ENCODE assay signal across 27 mouse cellular contexts in genomic region chr4:150842045-150842444, GRCm38 (mm10). TPM values are rescaled to one million over a fixed set of nuclear protein-coding genes. Genes with fewer than 3 reads are reported as not detected.
DNase-seq lines count a peak whose midpoint lies in the region; ATAC-seq and TF ChIP-seq lines count a peak whose summit lies in the region.
"Had no signal": no experiment of that assay in that cellular context is flagged by ENCODE, and none has a peak within 500 bp of the region (broad histone marks: within the 10 kb centered on the region; RNA-seq: fewer than 3 reads in every experiment).

No protein-coding gene starts in this region.

- ATAC-seq in embryonic facial prominence, embryonic 12.5 days (ENCODE audit: insufficient number of reproducible peaks, insufficient read depth, low FRiP score, low TSS enrichment): no peak
- no peak for ATAC-seq in embryonic facial prominence, embryonic 14.5 days (ENCODE audit: low read depth)
- no peak for ATAC-seq in kidney, embryonic 15.5 days (replicated peaks; ENCODE audit: low FRiP score)
- ATAC-seq: CD4-positive, CD25-positive, alpha-beta regulatory T cell, adult 4 months; forebrain, embryonic 14.5 days; forebrain, embryonic 16.5 days had no signal

- H3K4me3 ChIP-seq in embryonic facial prominence, embryonic 12.5 days: no peak overlapping the region
- no peak overlapping the region for H3K4me3 ChIP-seq in embryonic facial prominence, embryonic 10.5 days
- H3K4me3 ChIP-seq in testis, adult 2 months (ENCODE audit: control insufficient read depth, low read depth, low read length): no peak overlapping the region
- H3K4me3 ChIP-seq in embryonic facial prominence, embryonic 14.5 days (ENCODE audit: low read depth, low read length): no peak overlapping the region
- no peak overlapping the region for H3K4me3 ChIP-seq in kidney, embryonic 15.5 days (replicated peaks)
- H3K4me3 ChIP-seq: embryonic facial prominence, embryonic 15.5 days; erythroblast, embryonic 14.5 days; forebrain, embryonic 10.5 days; forebrain, embryonic 12.5 days had no signal

- H3K4me1 ChIP-seq in embryonic facial prominence, embryonic 12.5 days: peaks cover 3% of the 10 kb centered on the region; the same call in 1 of the 2 replicates
- no peaks in the 10 kb centered on the region; the same call in 1 of the 2 replicates for H3K4me1 ChIP-seq in embryonic facial prominence, embryonic 10.5 days
- peaks cover 4% of the 10 kb centered on the region for H3K4me1 ChIP-seq in testis, adult 2 months (ENCODE audit: control insufficient read depth, insufficient read depth, low read length)
- H3K4me1 ChIP-seq in embryonic facial prominence, embryonic 14.5 days (ENCODE audit: control insufficient read depth, insufficient read depth, low read length): peaks cover 5% of the 10 kb centered on the region; the same call in 1 of the 2 replicates
- 0 out of 2 replicates have a peak, but pooled peaks cover 4% of the 10 kb centered on the region for H3K4me1 ChIP-seq in kidney, embryonic 15.5 days

- TF ChIP-seq CTCF in testis, adult 2 months (IDR thresholded peaks at IDR 0.05; ENCODE audit: control insufficient read depth, insufficient read depth, insufficient replicate concordance, low read depth, low read length): no peak

- no peak for DNase-seq in embryonic facial prominence, embryonic 10.5 days (ENCODE audit: low spot score)
- no peak for DNase-seq in testis, postnatal 10 days (ENCODE audit: low spot score)
- DNase-seq in NIH3T3 (ENCODE audit: low read depth): peak; percentile 55
- no peak for DNase-seq in embryonic facial prominence, embryonic 14.5 days (ENCODE audit: low spot score)
- DNase-seq in urinary bladder, postnatal 36 days (ENCODE audit: low spot score in 2 of 2): no peak
- DNase-seq: adrenal gland, postnatal 10 days; adrenal gland, postnatal 25 days; B cell, adult 2 months; cerebellum, adult 11 months; cerebellum, adult 18-20 months; cerebellum, adult 8-10 months; cerebellum, adult 9-11 months; cerebellum, postnatal 14 days; cerebellum, postnatal 36 days; embryo, embryonic 11 days had no signal

- no peak for TF ChIP-seq POLR2A in testis, adult 2 months (IDR thresholded peaks at IDR 0.05; ENCODE audit: control insufficient read depth, low read depth, low read length)

- H3K9ac ChIP-seq in embryonic facial prominence, embryonic 12.5 days: no peak overlapping the region
- H3K9ac ChIP-seq in embryonic facial prominence, embryonic 14.5 days (ENCODE audit: low read depth, low read length): no peak overlapping the region
- no peak overlapping the region for H3K9ac ChIP-seq in kidney, embryonic 15.5 days
- H3K9ac ChIP-seq: embryonic facial prominence, embryonic 15.5 days; forebrain, embryonic 12.5 days had no signal

- no peak overlapping the region for H3K4me2 ChIP-seq in embryonic facial prominence, embryonic 12.5 days (replicated peaks)
- H3K4me2 ChIP-seq in embryonic facial prominence, embryonic 14.5 days (ENCODE audit: low read depth, low read length): no peak overlapping the region
- H3K4me2 ChIP-seq in kidney, embryonic 15.5 days: no peak overlapping the region
- H3K4me2 ChIP-seq: embryonic facial prominence, embryonic 15.5 days; forebrain, embryonic 12.5 days had no signal

- H3K36me3 ChIP-seq in embryonic facial prominence, embryonic 12.5 days: no peaks in the 10 kb centered on the region
- H3K36me3 ChIP-seq in embryonic facial prominence, embryonic 10.5 days (replicated peaks): no peaks in the 10 kb centered on the region
- no peaks in the 10 kb centered on the region for H3K36me3 ChIP-seq in testis, adult 2 months (ENCODE audit: control insufficient read depth, insufficient read depth, low read length)
- no peaks in the 10 kb centered on the region for H3K36me3 ChIP-seq in embryonic facial prominence, embryonic 14.5 days (ENCODE audit: control insufficient read depth, insufficient read depth, low read length)
- H3K36me3 ChIP-seq in kidney, embryonic 15.5 days: no peaks in the 10 kb centered on the region
- H3K36me3 ChIP-seq: embryonic facial prominence, embryonic 15.5 days; forebrain, embryonic 10.5 days; forebrain, embryonic 12.5 days; G1E had no signal

- H3K9me3 ChIP-seq in embryonic facial prominence, embryonic 12.5 days: no peaks in the 10 kb centered on the region
- H3K9me3 ChIP-seq in embryonic facial prominence, embryonic 10.5 days: no peaks in the 10 kb centered on the region
- no peaks in the 10 kb centered on the region for H3K9me3 ChIP-seq in embryonic facial prominence, embryonic 14.5 days (ENCODE audit: control insufficient read depth, low read length)
- no peaks in the 10 kb centered on the region for H3K9me3 ChIP-seq in kidney, embryonic 15.5 days (replicated peaks)
- H3K9me3 ChIP-seq: embryonic facial prominence, embryonic 15.5 days; forebrain, embryonic 10.5 days; forebrain, embryonic 12.5 days; G1E had no signal

- H3K27ac ChIP-seq in embryonic facial prominence, embryonic 12.5 days: peak overlapping the region; percentile 4; the same call in 1 of the 2 replicates
- H3K27ac ChIP-seq in embryonic facial prominence, embryonic 10.5 days (replicated peaks): no peak overlapping the region
- peak overlapping the region; percentile 11; the same call in 1 of the 2 replicates for H3K27ac ChIP-seq in testis, adult 2 months (ENCODE audit: control insufficient read depth, insufficient read depth, low read depth, low read length)
- peak overlapping the region; percentile 22 for H3K27ac ChIP-seq in embryonic facial prominence, embryonic 14.5 days (replicated peaks; ENCODE audit: low read depth, low read length)
- no peak overlapping the region for H3K27ac ChIP-seq in kidney, embryonic 15.5 days
- H3K27ac ChIP-seq: embryonic facial prominence, embryonic 15.5 days; forebrain, embryonic 10.5 days; forebrain, embryonic 12.5 days had no signal

- no peaks in the 10 kb centered on the region for H3K27me3 ChIP-seq in embryonic facial prominence, embryonic 12.5 days
- no peaks in the 10 kb centered on the region for H3K27me3 ChIP-seq in embryonic facial prominence, embryonic 10.5 days (replicated peaks; ENCODE audit: low read depth, poor library complexity, severe bottlenecking)
- no peaks in the 10 kb centered on the region for H3K27me3 ChIP-seq in testis, adult 2 months (ENCODE audit: control insufficient read depth, insufficient read depth, low read length)
- no peaks in the 10 kb centered on the region for H3K27me3 ChIP-seq in embryonic facial prominence, embryonic 14.5 days (replicated peaks; ENCODE audit: control insufficient read depth, insufficient read depth, low read length)
- H3K27me3 ChIP-seq in kidney, embryonic 15.5 days: no peaks in the 10 kb centered on the region
- H3K27me3 ChIP-seq: CH12.LX; embryonic facial prominence, embryonic 15.5 days; forebrain, embryonic 12.5 days had no signal

- WGBS in embryonic facial prominence, embryonic 12.5 days: 57% methylated on average over 5 of the region's 5 CpGs
- WGBS in embryonic facial prominence, embryonic 10.5 days: 71% methylated on average over 5 of the region's 5 CpGs
- 49% methylated on average over 5 of the region's 5 CpGs for WGBS in embryonic facial prominence, embryonic 14.5 days
- WGBS in kidney, embryonic 15.5 days: 89% methylated on average over 5 of the region's 5 CpGs

RNA-seq across cellular contexts. Expression of gene Errfi1, which starts 11.7 kb away (rescaled TPM):
- polyA plus RNA-seq in embryonic facial prominence, embryonic 12.5 days (2016; fragmentation: Nextera tagmentation; extraction: Ambion mirVana): 26.9 and 27.8 TPM in 2 replicates
- polyA plus RNA-seq in embryonic facial prominence, embryonic 10.5 days (2016; fragmentation: Nextera tagmentation; extraction: Ambion mirVana): 27.0 and 28.1 TPM in 2 replicates
- 10.6 and 11.2 TPM in 2 replicates for polyA plus RNA-seq in testis, adult 2 months (2012; rRNA removed)
- 25.5 and 26.7 TPM in 2 replicates for polyA plus RNA-seq in embryonic facial prominence, embryonic 14.5 days (2014; fragmentation: Nextera tagmentation; extraction: Ambion mirVana)
- 29.3 and 34.2 TPM in 2 replicates for polyA plus RNA-seq in kidney, embryonic 15.5 days (2015; fragmentation: Nextera tagmentation; extraction: Ambion mirVana)
- polyA plus RNA-seq: erythroblast, embryonic 14.5 days; G1E had no signal

Comparison
In these comparisons a context has a peak if more than half of its experiments do, and no peak if none do; other contexts are left out.
1. H3K27ac ChIP-seq: peak in embryonic facial prominence, embryonic 12.5 days (single experiment), testis, adult 2 months (single experiment) and embryonic facial prominence, embryonic 14.5 days (single experiment); none in embryonic facial prominence, embryonic 10.5 days (single experiment) and kidney, embryonic 15.5 days (single experiment).